Mouse (Mus musculus): Measurements from ENCODE around the gene Lurap1.

DNA sequence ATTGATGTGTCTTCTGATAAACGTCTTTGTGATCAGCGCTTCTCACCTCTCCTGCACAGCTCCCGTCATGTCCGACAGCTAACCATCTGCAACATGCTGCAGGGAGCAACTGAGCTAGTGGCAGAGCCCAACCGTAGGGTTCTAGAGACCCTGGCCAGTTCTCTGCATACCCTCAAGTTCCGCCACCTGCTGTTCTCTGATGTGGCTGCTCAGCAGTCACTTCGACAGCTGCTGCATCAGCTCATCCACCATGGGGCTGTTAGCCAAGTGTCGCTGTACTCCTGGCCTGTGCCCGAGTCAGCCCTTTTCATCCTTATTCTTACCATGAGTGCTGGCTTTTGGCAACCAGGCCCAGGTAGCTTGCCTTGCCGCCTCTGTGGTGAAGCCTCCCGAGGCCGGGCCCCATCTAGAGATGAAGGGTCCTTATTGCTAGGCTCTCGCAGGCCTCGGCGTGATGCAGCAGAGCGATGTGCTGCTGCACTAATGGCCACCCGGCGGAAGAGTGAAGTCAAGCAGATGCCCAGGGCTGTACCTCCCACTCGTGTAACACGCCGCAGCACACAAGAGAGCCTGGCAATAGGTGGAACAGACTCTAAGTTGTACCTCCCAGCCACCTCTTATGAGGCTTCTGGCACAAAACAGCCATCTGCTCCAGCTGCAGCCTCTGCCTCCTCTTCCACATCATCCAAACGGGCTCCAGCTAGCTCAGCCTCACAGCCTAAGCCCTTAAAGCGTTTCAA lies 62.5 kb downstream of the Lurap1 start:
- TF ChIP-seq POLR2A (IDR thresholded peaks at IDR 0.05; ENCODE audit: extremely low read depth, insufficient read depth, low read length), result no peak
- TF ChIP-seq CTCF (IDR thresholded peaks at IDR 0.05; ENCODE audit: extremely low read depth, insufficient read depth, low read length), result no peak

Data from cortical plate, adult 2 months (tissue).